Mouse (Mus musculus) limb, embryonic 14.5 days (tissue): ENCODE results near the gene Mutyh. TPM values are rescaled to one million over a fixed set of nuclear protein-coding genes. Genes with fewer than 3 reads are reported as not detected.

Experiments
- ATAC-seq: fragments of 200-750 bp; cut with Nextera tagmentation; 2 replicates; pipeline ENCODE4 v1.8.0; 2017; ENCODE audit warnings: low read depth, moderate number of reproducible peaks, moderate TSS enrichment; ENCODE audit not compliant: low FRiP score
- DNase-seq: peaks from one replicate; pipeline ENCODE4 v3.0.0-alpha.2; 2015; ENCODE audit warnings: low spot score
- H3K27ac ChIP-seq: fragments of 300-500 bp; sonication (generic); replicated peaks from 2 replicates; pipeline ENCODE4 v1.5.1; 2014; ENCODE audit warnings: low read depth, mild to moderate bottlenecking, low read length, moderate library complexity, mixed read lengths
- H3K27me3 ChIP-seq: fragments of 300-500 bp; sonication (generic); 2 replicates; pipeline ENCODE4 v1.6.1; 2014; ENCODE audit warnings: low read length, mixed read lengths; ENCODE audit not compliant: control insufficient read depth, insufficient read depth
- H3K36me3 ChIP-seq: fragments of 300-500 bp; sonication (generic); 2 replicates; pipeline ENCODE4 v1.6.1; 2014; ENCODE audit warnings: mild to moderate bottlenecking, low read length, moderate library complexity, mixed read lengths; ENCODE audit not compliant: control insufficient read depth, insufficient read depth
- H3K4me1 ChIP-seq: fragments of 300-500 bp; sonication (generic); 2 replicates; pipeline ENCODE4 v1.6.1; 2014; ENCODE audit warnings: antibody characterized with exemption, low read length, mixed read lengths; ENCODE audit not compliant: control insufficient read depth, insufficient read depth
- H3K4me2 ChIP-seq: fragments of 300-500 bp; sonication (generic); replicated peaks from 2 replicates; pipeline ENCODE4 v1.6.1; 2014; ENCODE audit warnings: low read depth, mild to moderate bottlenecking, low read length, moderate library complexity; ENCODE audit not compliant: severe bottlenecking
- H3K4me3 ChIP-seq: fragments of 300-500 bp; sonication (generic); replicated peaks from 2 replicates; pipeline ENCODE4 v1.5.1; 2014; ENCODE audit warnings: low read length
- H3K9ac ChIP-seq: fragments of 300-500 bp; sonication (generic); 2 replicates; pipeline ENCODE4 v1.6.1; 2014; ENCODE audit warnings: mild to moderate bottlenecking, low read depth, low read length, moderate library complexity; ENCODE audit not compliant: severe bottlenecking
- H3K9me3 ChIP-seq: fragments of 300-500 bp; sonication (generic); 2 replicates; pipeline ENCODE4 v1.6.1; 2016; ENCODE audit warnings: low read length; ENCODE audit not compliant: control insufficient read depth
- POLR2A ChIP-seq: fragments of 200-500 bp; IDR thresholded peaks from 2 replicates; pipeline ENCODE4 v1.8.0; 2012; ENCODE audit warnings: inconsistent platforms, mild to moderate bottlenecking, moderate library complexity, borderline replicate concordance; ENCODE audit not compliant: insufficient read depth, insufficient read length; ENCODE audit errors: extremely low read depth
- WGBS: fragments of 180-500 bp; shearing (Covaris S2); extraction: QIAGEN DNeasy Blood & Tissue Kit; methylation state at CpG from one replicate; pipeline ENCODE4 v1.1.7; 2014; 5-methylcytosine and 5-hydroxymethylcytosine counted together
- polyA plus RNA-seq, 2 experiments: library from polyadenylated mRNA; depleted of rRNA in 1 of 2; stranded (reverse) in 1 of 2; unstranded in 1 of 2; fragments of >200 nt; fragmentation: Nextera tagmentation in 1 of 2; extraction: Ambion mirVana in 1 of 2; gene quantifications; 2 replicates each; pipeline versions ENCODE4 v1.2.1 to v1.2.3; 2012 to 2014

Mutyh gene
- polyA plus RNA-seq, 2 experiments, result 10.2 to 26.8 TPM

DNA sequence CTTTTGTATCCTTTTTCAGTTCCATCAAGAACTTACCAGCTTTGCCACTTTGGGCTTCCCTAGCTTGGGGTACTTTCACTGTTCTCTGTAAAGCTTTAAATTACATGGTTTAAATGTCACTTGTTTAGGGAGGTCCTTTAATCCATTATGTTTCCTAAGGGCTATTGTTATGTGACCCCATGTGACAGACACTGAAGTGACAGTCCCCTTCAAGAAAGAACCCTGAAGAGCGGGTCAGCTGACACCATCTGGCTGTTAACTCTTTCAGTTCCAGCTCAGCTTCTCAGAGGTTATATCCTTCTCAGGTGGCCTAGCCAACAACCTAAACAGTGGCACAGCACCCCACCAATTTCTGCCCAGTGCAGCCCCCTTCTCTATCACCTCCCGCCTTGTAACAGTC is 46.8 kb downstream of the Mutyh start:
- Histone ChIP-seq H3K27me3 (no peaks in the 10 kb centered on the region), H3K9ac (no peak overlapping the region), H3K4me3 (no peak overlapping the region), H3K27ac (no peak overlapping the region), H3K4me1 (no peaks in the 10 kb centered on the region), H3K36me3 (no peaks in the 10 kb centered on the region), H3K4me2 (no peak overlapping the region), H3K9me3 (no peaks in the 10 kb centered on the region)
- TF ChIP-seq POLR2A, result no peak
- ATAC-seq, result no peak
- DNase-seq, result no peak
- 13% methylated on average over 2 of the region's 2 CpGs for WGBS

DNA sequence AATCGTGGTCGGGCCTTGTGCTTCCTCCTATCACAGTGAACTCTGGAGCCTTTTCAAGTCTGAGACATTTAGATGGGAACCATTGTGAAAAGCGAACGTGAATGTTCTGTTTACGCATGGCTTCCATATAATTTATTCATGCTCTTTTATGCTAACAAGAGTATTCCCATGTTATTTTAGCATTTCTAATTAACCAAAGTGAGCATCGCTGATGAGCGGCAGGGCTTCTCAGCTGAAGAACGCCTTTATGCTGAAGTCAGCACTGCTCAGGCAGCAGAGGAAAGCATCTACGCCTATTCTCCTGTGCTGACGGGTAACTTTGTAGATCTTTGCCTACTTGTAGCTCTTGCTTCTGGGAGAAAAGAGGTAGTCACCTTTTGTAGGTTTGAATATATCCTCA is 49.7 kb downstream of the Mutyh start:
- ATAC-seq (no peak), DNase-seq (no peak)
- Histone ChIP-seq H3K4me3 (no peak overlapping the region), H3K9me3 (no peaks in the 10 kb centered on the region), H3K4me1 (no peaks in the 10 kb centered on the region), H3K27me3 (no peaks in the 10 kb centered on the region), H3K4me2 (no peak overlapping the region), H3K9ac (no peak overlapping the region), H3K27ac (no peak overlapping the region), H3K36me3 (no peaks in the 10 kb centered on the region)
- WGBS, result 95% methylated on average over 10 of the region's 10 CpGs
- no peak for TF ChIP-seq POLR2A

DNA sequence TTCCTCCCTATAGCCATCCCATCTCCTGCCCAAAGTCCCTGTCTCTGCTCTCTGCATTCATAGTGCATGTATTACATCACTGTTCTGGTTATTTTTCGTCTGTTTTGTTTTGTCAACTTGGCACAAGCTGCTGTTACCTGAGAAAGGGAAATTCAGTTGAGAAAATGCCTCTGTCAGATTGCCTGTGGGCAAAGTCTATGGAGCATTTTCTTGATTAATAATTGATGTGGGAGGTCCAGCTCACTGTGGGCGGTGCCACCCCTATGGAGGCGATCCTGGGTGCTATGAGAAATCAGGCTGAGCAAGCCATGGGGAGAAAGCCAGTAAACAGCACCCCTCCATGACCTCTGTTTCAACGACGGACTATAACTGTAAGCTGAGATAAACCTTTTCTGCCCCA is 52.2 kb downstream of the Mutyh start:
- no peak for ATAC-seq
- H3K4me2 ChIP-seq, result no peak overlapping the region
- no peaks in the 10 kb centered on the region for H3K9me3 ChIP-seq
- no peaks in the 10 kb centered on the region for H3K4me1 ChIP-seq
- no peak for TF ChIP-seq POLR2A
- DNase-seq, result no peak
- WGBS, result 68% methylated on average over 5 of the region's 5 CpGs
- no peak overlapping the region for H3K27ac ChIP-seq
- no peaks in the 10 kb centered on the region for H3K27me3 ChIP-seq
- no peak overlapping the region for H3K9ac ChIP-seq
- H3K36me3 ChIP-seq, result no peaks in the 10 kb centered on the region
- no peak overlapping the region for H3K4me3 ChIP-seq

DNA sequence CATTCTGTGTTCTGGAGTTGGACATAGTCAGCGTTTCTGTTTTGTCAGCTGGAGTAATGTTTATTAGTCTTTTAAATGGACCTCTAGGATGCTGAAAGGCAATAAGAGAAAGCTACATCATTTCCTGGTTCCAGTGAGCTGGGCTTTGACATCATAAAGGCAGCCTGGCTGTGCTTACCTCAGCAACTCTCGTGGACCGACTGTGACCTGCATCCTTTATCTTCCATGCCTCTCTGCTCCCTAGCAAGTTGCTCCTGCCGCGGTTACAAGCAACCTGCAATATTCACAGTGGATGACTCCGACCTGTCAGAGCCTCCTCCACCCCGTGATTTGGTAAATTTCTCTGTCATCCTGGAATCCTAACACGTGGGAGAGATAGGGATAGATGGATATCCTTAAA is 54.5 kb downstream of the Mutyh start:
- 67% methylated on average over 8 of the region's 8 CpGs for WGBS
- Histone ChIP-seq H3K4me1 (no peaks in the 10 kb centered on the region), H3K4me3 (no peak overlapping the region), H3K9ac (no peak overlapping the region), H3K9me3 (no peaks in the 10 kb centered on the region), H3K4me2 (no peak overlapping the region), H3K27me3 (no peaks in the 10 kb centered on the region), H3K36me3 (no peaks in the 10 kb centered on the region), H3K27ac (no peak overlapping the region)
- DNase-seq (no peak), ATAC-seq (no peak)
- no peak for TF ChIP-seq POLR2A

Other genes with a start within 250 kb of the Mutyh start
- gene Ccdc17, start 211.1 kb upstream of the Mutyh start, polyA plus RNA-seq (2012; rRNA removed), result 4.9 and 5.3 TPM in 2 replicates
- gene Ccdc17, start 211.1 kb upstream of the Mutyh start, polyA plus RNA-seq (2014; fragmentation: Nextera tagmentation; extraction: Ambion mirVana), result 3.9 and 4.1 TPM in 2 replicates
- 95.9 and 153 TPM in 2 replicates for gene Nasp, start 179.8 kb upstream of the Mutyh start, polyA plus RNA-seq (2012; rRNA removed)
- gene Nasp, start 179.8 kb upstream of the Mutyh start, polyA plus RNA-seq (2014; fragmentation: Nextera tagmentation; extraction: Ambion mirVana), result 132 and 140 TPM in 2 replicates
- 676 and 711 TPM in 2 replicates for gene Akr1a1, start 156.0 kb upstream of the Mutyh start, polyA plus RNA-seq (2012; rRNA removed)
- 826 and 834 TPM in 2 replicates for gene Akr1a1, start 156.0 kb upstream of the Mutyh start, polyA plus RNA-seq (2014; fragmentation: Nextera tagmentation; extraction: Ambion mirVana)
- 336 and 418 TPM in 2 replicates for gene Prdx1, start 122.2 kb upstream of the Mutyh start, polyA plus RNA-seq (2012; rRNA removed)
- 1,041 and 1,088 TPM in 2 replicates for gene Prdx1, start 122.2 kb upstream of the Mutyh start, polyA plus RNA-seq (2014; fragmentation: Nextera tagmentation; extraction: Ambion mirVana)
- gene Mmachc, start 99.3 kb upstream of the Mutyh start, polyA plus RNA-seq (2012; rRNA removed), result 18.1 and 18.4 TPM in 2 replicates
- gene Mmachc, start 99.3 kb upstream of the Mutyh start, polyA plus RNA-seq (2014; fragmentation: Nextera tagmentation; extraction: Ambion mirVana), result 7.6 and 9.0 TPM in 2 replicates
- 53.7 and 70.4 TPM in 2 replicates for gene Ccdc163, start 99.2 kb upstream of the Mutyh start, polyA plus RNA-seq (2012; rRNA removed)
- gene Ccdc163, start 99.2 kb upstream of the Mutyh start, polyA plus RNA-seq (2014; fragmentation: Nextera tagmentation; extraction: Ambion mirVana), result 21.2 and 24.3 TPM in 2 replicates
- 7.3 and 8.5 TPM in 2 replicates for gene Tesk2, start 86.8 kb upstream of the Mutyh start, polyA plus RNA-seq (2012; rRNA removed)
- 9.2 and 10.3 TPM in 2 replicates for gene Tesk2, start 86.8 kb upstream of the Mutyh start, polyA plus RNA-seq (2014; fragmentation: Nextera tagmentation; extraction: Ambion mirVana)
- 44.1 and 44.6 TPM in 2 replicates for gene Toe1, start 83 bp upstream of the Mutyh start, polyA plus RNA-seq (2012; rRNA removed)
- 35.9 TPM in 2 replicates for gene Toe1, start 83 bp upstream of the Mutyh start, polyA plus RNA-seq (2014; fragmentation: Nextera tagmentation; extraction: Ambion mirVana)
- 0.57 and 0.79 TPM in 2 replicates for gene Hpdl, start 14.0 kb downstream of the Mutyh start, polyA plus RNA-seq (2012; rRNA removed)
- 0.39 and 1.1 TPM in 2 replicates for gene Hpdl, start 14.0 kb downstream of the Mutyh start, polyA plus RNA-seq (2014; fragmentation: Nextera tagmentation; extraction: Ambion mirVana)
- gene Zswim5, start 69.7 kb downstream of the Mutyh start, polyA plus RNA-seq (2012; rRNA removed), result 1.0 and 1.2 TPM in 2 replicates
- 0.23 and 0.58 TPM in 2 replicates for gene Zswim5, start 69.7 kb downstream of the Mutyh start, polyA plus RNA-seq (2014; fragmentation: Nextera tagmentation; extraction: Ambion mirVana)
- 78.5 and 92.3 TPM in 2 replicates for gene Urod, start 186.7 kb downstream of the Mutyh start, polyA plus RNA-seq (2012; rRNA removed)
- gene Urod, start 186.7 kb downstream of the Mutyh start, polyA plus RNA-seq (2014; fragmentation: Nextera tagmentation; extraction: Ambion mirVana), result 79.2 and 96.1 TPM in 2 replicates
- gene Hectd3, start 187.6 kb downstream of the Mutyh start, polyA plus RNA-seq (2012; rRNA removed), result 24.6 and 35.4 TPM in 2 replicates
- 11.1 and 11.2 TPM in 2 replicates for gene Hectd3, start 187.6 kb downstream of the Mutyh start, polyA plus RNA-seq (2014; fragmentation: Nextera tagmentation; extraction: Ambion mirVana)
- gene Eif2b3, start 211.7 kb downstream of the Mutyh start, polyA plus RNA-seq (2012; rRNA removed), result 20.7 and 30.0 TPM in 2 replicates
- 45.0 and 48.2 TPM in 2 replicates for gene Eif2b3, start 211.7 kb downstream of the Mutyh start, polyA plus RNA-seq (2014; fragmentation: Nextera tagmentation; extraction: Ambion mirVana)